Mouse (Mus musculus): ENCODE results near the gene Cmtm3. TPM values are rescaled to one million over a fixed set of nuclear protein-coding genes. Genes with fewer than 3 reads are reported as not detected.

Gene Cmtm3
- total and polyA plus RNA-seq, 2 experiments from 2014 or later, result 23.1 to 42.6 TPM

DNA sequence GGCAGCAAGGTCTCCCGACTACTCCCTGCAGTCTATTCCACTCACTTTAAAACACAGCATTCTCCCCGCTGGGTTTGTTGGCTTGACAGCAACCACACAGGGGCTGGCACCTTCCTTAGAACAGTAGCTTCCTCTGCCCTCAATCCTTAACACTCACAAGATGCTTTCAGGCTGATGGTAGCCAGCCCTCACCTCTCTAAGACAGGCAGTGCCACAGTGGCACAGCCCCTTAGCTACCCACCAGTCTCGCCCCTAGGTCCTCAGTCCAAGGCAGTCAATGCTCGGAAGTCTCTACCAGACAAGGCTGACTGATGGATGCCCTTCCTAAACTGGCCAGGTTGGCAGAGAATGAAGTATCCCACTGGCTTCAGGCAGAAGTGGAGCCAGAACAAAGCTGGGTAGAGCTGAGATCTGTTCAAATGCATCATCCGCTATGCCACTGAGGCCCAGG lies 41.8 kb downstream of the Cmtm3 start:
- H3K36me3 ChIP-seq (ENCODE audit: insufficient read depth, low read length), result no peaks in the 10 kb centered on the region
- no peak overlapping the region for H3K4me2 ChIP-seq (ENCODE audit: low read depth, low read length)
- no peak overlapping the region for H3K4me3 ChIP-seq (ENCODE audit: low read length)
- H3K27me3 ChIP-seq (ENCODE audit: insufficient read depth, low read length), result no peaks in the 10 kb centered on the region
- ATAC-seq (0 out of 2 replicates have a peak, but pooled peaks have one; percentile 27), DNase-seq (ENCODE audit: low spot score) (no peak)
- no peak overlapping the region for H3K9ac ChIP-seq (replicated peaks; ENCODE audit: low read length)
- TF ChIP-seq CTCF (IDR thresholded peaks at IDR 0.05; ENCODE audit: low read depth), result no peak
- 72% methylated on average over 5 of the region's 5 CpGs for WGBS
- no peaks in the 10 kb centered on the region for H3K9me3 ChIP-seq (ENCODE audit: low read length)
- peaks cover 14% of the 10 kb centered on the region for H3K4me1 ChIP-seq (ENCODE audit: insufficient read depth, low read length)
- H3K27ac ChIP-seq, result peak overlapping the region; percentile 42; the same call in 1 of the 2 replicates

DNA sequence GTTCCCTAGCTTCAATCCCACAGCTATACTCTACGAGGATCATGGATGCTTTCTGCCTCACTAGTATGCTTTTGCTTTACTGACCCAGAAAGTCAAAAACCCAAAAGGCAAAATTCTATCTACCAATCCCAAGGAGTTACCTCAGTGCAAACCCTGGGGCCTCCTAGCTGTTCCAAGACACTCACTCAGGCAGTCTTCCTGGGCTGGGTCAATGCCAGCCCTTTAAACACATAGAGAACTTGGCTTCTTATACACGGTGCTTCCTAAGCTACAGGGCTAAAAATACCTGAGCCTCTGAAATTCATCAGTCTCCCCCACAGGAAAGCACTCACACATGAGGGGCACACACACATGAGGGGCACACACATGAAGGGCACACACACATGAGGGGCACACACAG lies 44.1 kb downstream of the Cmtm3 start:
- H3K27me3 ChIP-seq (ENCODE audit: insufficient read depth, low read length), result no peaks in the 10 kb centered on the region
- ATAC-seq (no peak), DNase-seq (ENCODE audit: low spot score) (no peak)
- no peak overlapping the region for H3K27ac ChIP-seq
- no peaks in the 10 kb centered on the region for H3K9me3 ChIP-seq (ENCODE audit: low read length)
- peaks cover 14% of the 10 kb centered on the region for H3K4me1 ChIP-seq (ENCODE audit: insufficient read depth, low read length)
- no peak overlapping the region for H3K9ac ChIP-seq (replicated peaks; ENCODE audit: low read length)
- H3K4me2 ChIP-seq (ENCODE audit: low read depth, low read length), result no peak overlapping the region
- no peak for TF ChIP-seq CTCF (IDR thresholded peaks at IDR 0.05; ENCODE audit: low read depth)
- 52% methylated on average over 2 of the region's 2 CpGs for WGBS
- no peaks in the 10 kb centered on the region for H3K36me3 ChIP-seq (ENCODE audit: insufficient read depth, low read length)
- no peak overlapping the region for H3K4me3 ChIP-seq (ENCODE audit: low read length)

DNA sequence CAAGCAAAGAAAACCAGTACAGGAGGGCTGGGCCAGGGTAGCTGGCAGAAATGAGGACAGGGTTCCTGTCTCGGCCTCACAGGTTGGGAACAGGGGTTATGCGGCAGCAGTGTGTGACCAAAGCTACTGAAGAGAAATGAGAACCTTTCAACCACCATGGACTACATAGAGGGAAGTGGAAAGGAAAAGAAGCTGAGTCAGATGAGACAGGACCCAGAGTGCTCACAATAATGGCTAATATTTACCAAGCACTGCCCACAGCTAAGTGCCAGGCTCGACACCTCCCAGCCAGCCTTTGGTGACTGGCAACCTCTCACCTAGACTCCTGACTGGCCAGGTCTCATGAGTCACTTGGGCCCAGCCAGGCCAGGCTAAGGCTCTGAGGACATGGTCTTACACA lies 44.8 kb downstream of the Cmtm3 start:
- Histone ChIP-seq H3K36me3 (ENCODE audit: insufficient read depth, low read length) (no peaks in the 10 kb centered on the region), H3K4me3 (ENCODE audit: low read length) (no peak overlapping the region), H3K27me3 (ENCODE audit: insufficient read depth, low read length) (no peaks in the 10 kb centered on the region), H3K27ac (peak overlapping the region; percentile 41; the same call in 1 of the 2 replicates), H3K9me3 (ENCODE audit: low read length) (no peaks in the 10 kb centered on the region), H3K4me2 (ENCODE audit: low read depth, low read length) (no peak overlapping the region), H3K9ac (replicated peaks; ENCODE audit: low read length) (no peak overlapping the region), H3K4me1 (ENCODE audit: insufficient read depth, low read length) (peaks cover 14% of the 10 kb centered on the region)
- WGBS, result 59% methylated on average over 3 of the region's 3 CpGs
- no peak for TF ChIP-seq CTCF (IDR thresholded peaks at IDR 0.05; ENCODE audit: low read depth)
- ATAC-seq, result no peak
- no peak for DNase-seq (ENCODE audit: low spot score)

DNA sequence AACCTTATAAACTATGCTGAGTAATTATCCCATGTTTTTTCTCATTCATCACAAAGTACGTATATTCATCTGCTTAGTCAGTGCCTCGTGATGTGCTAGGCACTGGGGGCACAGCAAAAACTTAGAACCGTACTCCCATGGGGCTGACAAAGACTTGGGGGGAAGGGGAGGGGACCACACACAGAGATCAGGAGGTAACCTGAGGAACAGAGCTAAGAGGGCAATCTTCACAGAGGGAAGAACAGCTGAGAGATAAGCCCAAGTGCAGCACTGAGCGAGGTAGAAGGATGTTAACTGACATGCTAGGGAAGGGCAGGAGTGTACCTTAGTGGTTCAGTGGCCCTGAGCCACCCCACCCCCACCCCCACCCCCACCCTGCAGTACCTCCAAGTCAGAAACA lies 47.5 kb downstream of the Cmtm3 start:
- no peak overlapping the region for H3K4me3 ChIP-seq (ENCODE audit: low read length)
- no peak for TF ChIP-seq CTCF (IDR thresholded peaks at IDR 0.05; ENCODE audit: low read depth)
- H3K4me1 ChIP-seq (ENCODE audit: insufficient read depth, low read length), result peaks cover 14% of the 10 kb centered on the region
- no peaks in the 10 kb centered on the region for H3K27me3 ChIP-seq (ENCODE audit: insufficient read depth, low read length)
- H3K9ac ChIP-seq (replicated peaks; ENCODE audit: low read length), result no peak overlapping the region
- H3K9me3 ChIP-seq (ENCODE audit: low read length), result no peaks in the 10 kb centered on the region
- no peak overlapping the region for H3K4me2 ChIP-seq (ENCODE audit: low read depth, low read length)
- H3K36me3 ChIP-seq (ENCODE audit: insufficient read depth, low read length), result no peaks in the 10 kb centered on the region
- no peak overlapping the region for H3K27ac ChIP-seq
- DNase-seq (ENCODE audit: low spot score) (no peak), ATAC-seq (no peak)
- WGBS, result 19% methylated on average over 4 of the region's 4 CpGs

- DNase-seq (ENCODE audit: low spot score), result no peak
- Histone ChIP-seq H3K4me1 (ENCODE audit: insufficient read depth, low read length) (peaks cover 11% of the 10 kb centered on the region), H3K9me3 (ENCODE audit: low read length) (no peaks in the 10 kb centered on the region), H3K4me3 (ENCODE audit: low read length) (no peak overlapping the region), H3K9ac (replicated peaks; ENCODE audit: low read length) (no peak overlapping the region), H3K27me3 (ENCODE audit: insufficient read depth, low read length) (no peaks in the 10 kb centered on the region), H3K36me3 (ENCODE audit: insufficient read depth, low read length) (no peaks in the 10 kb centered on the region), H3K27ac (no peak overlapping the region; the same call in 1 of the 2 replicates), H3K4me2 (ENCODE audit: low read depth, low read length) (no peak overlapping the region)
- WGBS, result 62% methylated on average over 7 of the region's 7 CpGs
- no peak for ATAC-seq
- TF ChIP-seq CTCF (IDR thresholded peaks at IDR 0.05; ENCODE audit: low read depth), result no peak
Measured at GRCm38 (mm10) chr8:104387501-104387900, 48.3 kb downstream of the Cmtm3 start.

- no peaks in the 10 kb centered on the region for H3K27me3 ChIP-seq (ENCODE audit: insufficient read depth, low read length)
- H3K27ac ChIP-seq, result no peak overlapping the region
- H3K4me2 ChIP-seq (ENCODE audit: low read depth, low read length), result no peak overlapping the region
- TF ChIP-seq CTCF (IDR thresholded peaks at IDR 0.05; ENCODE audit: low read depth), result no peak
- ATAC-seq, result peak; percentile 45; the same call in 1 of the 2 replicates
- no peak overlapping the region for H3K9ac ChIP-seq (replicated peaks; ENCODE audit: low read length)
- H3K9me3 ChIP-seq (ENCODE audit: low read length), result no peaks in the 10 kb centered on the region
- 87% methylated on average over 2 of the region's 2 CpGs for WGBS
- H3K4me3 ChIP-seq (ENCODE audit: low read length), result no peak overlapping the region
- H3K36me3 ChIP-seq (ENCODE audit: insufficient read depth, low read length), result no peaks in the 10 kb centered on the region
- DNase-seq (ENCODE audit: low spot score), result peak; percentile 52
- peaks cover 6% of the 10 kb centered on the region; the same call in 1 of the 2 replicates for H3K4me1 ChIP-seq (ENCODE audit: insufficient read depth, low read length)
Measured at GRCm38 (mm10) chr8:104387980-104388379, 48.8 kb downstream of the Cmtm3 start.

- no peaks in the 10 kb centered on the region for H3K27me3 ChIP-seq (ENCODE audit: insufficient read depth, low read length)
- no peaks in the 10 kb centered on the region for H3K9me3 ChIP-seq (ENCODE audit: low read length)
- H3K4me3 ChIP-seq (ENCODE audit: low read length), result no peak overlapping the region
- no peak for TF ChIP-seq CTCF (IDR thresholded peaks at IDR 0.05; ENCODE audit: low read depth)
- H3K4me2 ChIP-seq (ENCODE audit: low read depth, low read length), result no peak overlapping the region
- H3K36me3 ChIP-seq (ENCODE audit: insufficient read depth, low read length), result no peaks in the 10 kb centered on the region
- H3K27ac ChIP-seq, result no peak overlapping the region
- no peak for ATAC-seq
- H3K9ac ChIP-seq (replicated peaks; ENCODE audit: low read length), result no peak overlapping the region
- WGBS, result 76% methylated on average over 8 of the region's 8 CpGs
- DNase-seq (ENCODE audit: low spot score), result no peak
- peaks cover 5% of the 10 kb centered on the region for H3K4me1 ChIP-seq (ENCODE audit: insufficient read depth, low read length)
Measured at GRCm38 (mm10) chr8:104390245-104390644, 51.0 kb downstream of the Cmtm3 start.
